Mouse (Mus musculus): ENCODE results near the gene Jmjd8.

Jmjd8 gene

GRCm38 (mm10) chr17:25877025-25877424 is 48.4 kb downstream of the Jmjd8 start:
- DNase-seq (ENCODE audit: low read depth, low spot score) = no peak

GRCm38 (mm10) chr17:25877741-25878610 is 49.3 kb downstream of the Jmjd8 start:
- DNase-seq (ENCODE audit: low read depth, low spot score) = no peak

GRCm38 (mm10) chr17:25878611-25879180 is 50.0 kb downstream of the Jmjd8 start:
- DNase-seq (ENCODE audit: low read depth, low spot score) = no peak

GRCm38 (mm10) chr17:25879261-25879660 is 50.6 kb downstream of the Jmjd8 start:
- DNase-seq (ENCODE audit: low read depth, low spot score) = no peak

GRCm38 (mm10) chr17:25879750-25880149 is 51.1 kb downstream of the Jmjd8 start:
- DNase-seq (ENCODE audit: low read depth, low spot score) = no peak

GRCm38 (mm10) chr17:25880196-25880910 is 51.7 kb downstream of the Jmjd8 start, which contains the start of gene Wfikkn1:
Gene Wfikkn1, minus strand, starts transcription at chr17:25880858.
- DNase-seq (ENCODE audit: low read depth, low spot score) = no peak

GRCm38 (mm10) chr17:25880913-25881641 is 52.4 kb downstream of the Jmjd8 start:
- no peak for DNase-seq (ENCODE audit: low read depth, low spot score)

All from A20 (cell line).